Mouse (Mus musculus): ENCODE measurements around the gene Cracr2a.

DNA sequence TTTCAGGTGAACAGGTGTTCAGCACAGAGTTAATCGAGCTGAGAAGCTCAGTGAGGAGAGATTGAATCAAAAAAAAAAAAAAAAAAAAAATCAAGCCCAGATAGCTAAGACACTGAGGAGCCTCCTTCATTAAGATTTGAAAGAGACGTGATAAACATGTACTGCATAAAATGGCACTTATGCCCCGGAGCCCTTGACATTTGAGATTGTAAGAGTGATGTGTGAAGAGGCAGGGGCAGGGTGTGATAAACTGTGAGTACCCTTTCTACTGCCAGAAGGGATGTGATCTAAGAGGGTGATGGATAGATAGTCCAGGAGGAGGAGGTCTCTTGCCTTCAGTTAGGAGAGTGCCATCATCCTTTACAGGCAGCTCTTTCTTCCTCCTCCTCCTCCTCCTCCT is 30.9 kb upstream of the Cracr2a start:
- TF ChIP-seq CTCF (IDR thresholded peaks at IDR 0.05; ENCODE audit: control insufficient read depth, insufficient read depth, insufficient read length) (no peak), MYOD1 (IDR thresholded peaks at IDR 0.05; ENCODE audit: control insufficient read depth, insufficient read length, low read depth) (no peak), USF1 (IDR thresholded peaks at IDR 0.05; ENCODE audit: low read depth) (no peak), CEBPB (IDR thresholded peaks at IDR 0.05; ENCODE audit: low read depth) (no peak), MAX (IDR thresholded peaks at IDR 0.05) (no peak), MYOG (IDR thresholded peaks at IDR 0.05; ENCODE audit: control insufficient read depth, extremely low read depth, insufficient read length) (no peak), FOSL1 (IDR thresholded peaks at IDR 0.05; ENCODE audit: insufficient read depth, low read length, poor library complexity, severe bottlenecking) (no peak)

All from C2C12 (cell line).